Mouse (Mus musculus) cortical plate, adult 2 months (tissue): ENCODE measurements around the gene Bicc1.
"Not testable (repeated sequence)": the region's sequence is repeated elsewhere in the genome, so short reads cannot be mapped to it uniquely, and the experiment has no call there.

Experiments
- CTCF ChIP-seq: fragments of 200-500 bp; IDR thresholded peaks from 2 replicates; pipeline ENCODE4 v1.5.1; 2011; ENCODE audit warnings: mild to moderate bottlenecking, control low read depth, low read length; ENCODE audit not compliant: insufficient read depth; ENCODE audit errors: extremely low read depth
- POLR2A ChIP-seq: fragments of 200-500 bp; IDR thresholded peaks from 2 replicates; pipeline ENCODE4 v1.6.1; 2011; ENCODE audit warnings: mild to moderate bottlenecking, low read length, control low read depth; ENCODE audit not compliant: insufficient read depth; ENCODE audit errors: extremely low read depth

- TF ChIP-seq CTCF, POLR2A: not testable (repeated sequence)
These were observed 213.4 kb downstream of the Bicc1 start for GRCm38 (mm10) chr10:70946121-70946520.
